Mouse (Mus musculus): ENCODE data around the gene Rtel1.

DNA sequence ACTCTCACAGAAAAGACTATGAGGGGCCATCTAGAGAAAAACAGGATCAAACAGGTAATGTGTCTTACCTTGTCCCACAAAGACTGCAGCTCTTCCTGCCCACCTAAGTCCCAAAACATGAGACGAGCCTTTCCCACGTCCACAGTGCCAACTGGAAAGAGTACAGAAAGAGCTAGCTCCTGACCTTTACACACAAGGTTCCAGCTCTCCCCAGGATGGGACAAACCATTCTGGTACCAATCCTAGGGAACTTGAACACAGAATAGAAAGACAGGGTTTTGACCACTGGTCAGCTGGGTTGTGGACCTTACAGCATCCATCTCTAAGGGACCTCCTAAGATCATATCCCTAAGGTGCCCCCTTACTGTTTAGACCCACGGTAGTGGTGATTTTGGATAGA, 44.4 kb downstream of the Rtel1 start:
- TF ChIP-seq GATA1 (IDR thresholded peaks at IDR 0.05; ENCODE audit: borderline replicate concordance, low read length): no peak
- TF ChIP-seq FLI1 (IDR thresholded peaks at IDR 0.05; ENCODE audit: low read length): no peak

Measured in megakaryocyte, embryonic 14.5 days (primary cell).